Mouse (Mus musculus): ENCODE data around the gene Ebf1.

Gene Ebf1

DNA sequence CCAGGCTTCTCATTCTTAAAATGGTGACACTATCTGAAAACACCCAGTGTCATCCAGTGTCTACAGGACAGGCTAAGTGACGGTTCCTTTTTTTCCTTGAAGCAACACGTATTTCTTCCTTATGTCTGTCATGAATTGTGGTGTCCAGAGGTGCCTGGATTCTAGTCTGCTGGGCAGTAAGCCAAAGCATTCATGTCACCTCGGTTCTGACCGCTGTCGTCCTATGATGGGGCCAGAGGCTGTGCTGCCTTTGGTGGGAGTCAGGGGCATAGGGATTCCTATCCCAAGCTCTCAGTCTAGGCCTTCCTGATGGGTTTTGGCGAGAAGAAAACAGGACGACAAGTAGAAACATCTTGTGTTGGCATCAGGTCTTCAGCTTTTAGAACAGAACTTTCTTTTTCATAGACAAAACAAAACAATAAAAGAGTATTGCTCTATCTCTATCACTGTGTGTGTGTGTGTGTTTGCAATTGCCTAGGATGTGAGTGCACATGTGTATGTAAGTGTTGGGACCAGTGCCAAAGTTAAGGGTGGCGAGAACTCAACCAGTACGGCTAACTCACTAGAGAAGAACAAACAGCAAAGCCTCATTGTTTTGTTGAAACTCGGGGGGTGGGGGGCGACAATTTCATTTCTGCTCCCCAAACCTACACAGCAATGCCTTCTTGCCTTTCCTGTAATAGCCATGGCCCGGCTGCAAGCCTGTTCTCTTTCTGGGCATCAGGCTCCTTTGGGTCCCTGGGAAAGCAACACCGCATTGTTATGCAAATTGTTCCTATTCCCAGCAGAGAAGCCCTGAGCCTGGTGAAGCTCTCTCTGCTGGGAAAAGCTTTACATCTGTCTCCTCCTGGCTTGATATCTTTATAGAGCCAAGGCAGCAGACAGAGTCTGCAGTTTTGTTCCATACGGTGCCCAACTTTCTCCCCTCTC is 224.3 kb downstream of the Ebf1 start:
- DNase-seq (ENCODE audit: low spot score): no peak

DNA sequence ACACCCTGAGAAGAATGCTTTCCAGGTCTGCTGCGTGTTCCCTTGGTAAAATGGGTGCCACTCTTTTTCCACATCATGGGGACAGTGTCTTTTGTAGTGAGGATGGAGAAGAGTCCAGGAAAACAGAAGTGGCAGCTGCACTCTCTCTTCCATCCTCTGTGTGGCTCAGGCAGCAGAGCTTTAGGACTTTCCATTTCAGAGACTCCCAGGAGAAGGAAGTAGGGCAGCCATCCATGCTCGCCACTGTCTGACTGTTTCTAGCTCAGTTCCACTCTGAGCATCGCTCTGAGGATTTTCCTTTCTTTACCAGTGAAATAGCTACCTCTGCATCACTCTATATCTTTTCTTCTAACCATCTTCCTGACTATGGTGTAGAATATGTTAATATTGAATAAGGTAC is 234.8 kb downstream of the Ebf1 start:
- DNase-seq (ENCODE audit: low spot score): no peak

DNA sequence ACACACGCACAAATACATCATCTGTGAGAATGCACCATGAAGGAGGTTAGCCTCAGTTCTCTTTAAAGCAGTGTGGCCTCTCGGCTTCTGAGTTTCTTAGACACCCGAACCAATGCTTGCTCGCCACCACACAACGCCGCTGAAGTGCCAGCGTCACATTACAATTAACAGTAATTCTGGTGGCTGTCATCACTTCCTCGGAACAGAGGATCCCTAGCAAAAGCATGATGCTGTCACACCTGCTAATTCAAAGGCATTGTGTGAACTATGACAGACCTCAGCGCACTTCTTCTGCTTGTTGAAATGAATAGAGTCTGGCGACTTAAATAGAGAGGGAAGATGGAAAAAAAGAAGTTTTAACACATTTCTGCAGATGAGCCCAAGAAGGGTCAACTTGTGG is 235.8 kb downstream of the Ebf1 start:
- DNase-seq (ENCODE audit: low spot score): no peak

DNA sequence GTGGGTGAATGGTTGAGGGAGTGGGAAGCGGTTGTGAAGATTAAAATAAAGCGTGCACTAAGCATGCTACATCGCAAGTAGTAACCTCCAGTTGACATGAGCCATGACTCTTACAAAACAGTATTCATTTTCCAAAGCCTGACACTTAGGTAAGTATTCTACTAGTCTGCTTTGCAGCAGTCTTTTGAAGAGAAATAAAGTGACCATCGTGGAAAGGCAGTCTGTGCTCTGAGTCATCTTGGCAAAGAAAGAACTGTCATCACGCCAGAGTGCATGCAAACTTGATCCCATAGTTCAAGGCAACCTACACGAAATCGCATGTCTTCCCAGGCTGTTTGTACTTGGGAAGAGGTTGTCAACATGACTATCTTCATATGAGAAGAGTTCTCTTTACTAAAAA is 237.4 kb downstream of the Ebf1 start:
- DNase-seq (ENCODE audit: low spot score): no peak

DNA sequence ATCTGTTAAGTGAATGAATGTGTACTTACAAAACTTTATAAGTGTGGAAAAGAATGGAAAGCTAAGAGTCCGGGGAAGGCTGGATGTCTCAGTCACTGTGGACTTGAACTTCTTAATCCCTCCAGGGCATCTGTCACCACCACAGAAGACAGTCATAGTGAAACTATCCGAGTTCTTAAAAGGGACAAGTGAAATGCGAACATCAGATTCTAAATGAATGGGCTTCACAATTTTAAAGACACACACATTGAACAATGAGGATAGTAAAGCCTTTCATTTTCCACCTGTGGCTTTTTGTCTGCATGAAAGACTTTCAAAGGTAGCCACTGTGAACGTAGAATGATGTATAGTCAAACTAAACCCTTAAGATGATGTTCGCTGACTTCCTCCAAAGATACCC is 244.0 kb downstream of the Ebf1 start:
- no peak for DNase-seq (ENCODE audit: low spot score)

DNA sequence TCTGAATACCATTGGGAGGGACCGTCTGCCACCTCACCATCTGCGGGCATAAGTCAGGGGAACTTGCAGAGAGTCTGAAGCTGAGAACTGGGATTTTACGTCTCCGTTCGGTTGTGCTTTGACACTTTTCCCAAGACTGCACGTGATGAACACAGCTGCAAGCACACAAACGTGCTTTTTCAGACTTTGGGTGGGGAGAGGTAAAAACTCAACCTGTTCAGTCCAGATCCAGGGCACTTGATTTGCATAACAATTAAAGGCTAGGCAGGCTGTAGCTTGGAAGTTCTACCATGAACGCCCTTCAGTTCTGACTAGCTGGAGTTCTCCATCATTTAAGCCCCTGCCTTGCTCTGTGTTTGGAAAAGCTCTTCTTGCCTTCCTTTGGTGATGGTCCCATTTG is 246.8 kb downstream of the Ebf1 start:
- DNase-seq (ENCODE audit: low spot score): no peak

DNA sequence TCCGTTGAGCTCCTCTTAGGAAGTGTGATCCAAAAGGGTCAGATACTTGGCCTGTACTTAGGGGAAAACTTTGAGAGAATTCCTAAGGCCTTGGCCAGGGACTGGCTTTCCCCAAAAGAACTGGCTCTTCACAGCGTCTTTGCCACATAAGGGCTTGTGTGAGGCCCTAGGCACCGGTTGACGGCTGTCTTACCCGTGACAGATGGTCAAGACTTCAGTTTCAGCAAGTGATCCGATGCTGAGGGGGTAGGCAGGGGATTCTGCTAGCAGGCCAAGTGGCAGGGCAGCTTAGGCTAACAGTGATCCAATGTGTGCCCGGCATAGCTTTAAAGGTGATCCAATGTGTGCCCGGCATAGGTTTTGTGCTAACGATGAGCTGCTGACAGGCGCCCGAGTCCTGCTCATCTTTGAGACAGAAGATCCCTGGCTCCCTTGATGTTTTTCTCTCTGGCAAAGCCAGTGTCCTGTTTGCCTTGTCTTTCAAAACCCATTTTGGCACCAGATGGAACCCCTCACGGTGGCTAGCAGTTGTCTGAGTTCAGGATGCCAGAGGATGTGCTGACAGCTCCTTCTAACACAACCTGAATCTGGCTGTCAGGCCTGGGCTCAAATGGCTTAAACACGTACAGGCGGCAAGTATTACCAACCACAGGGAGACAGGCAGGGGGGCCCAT is 249.5 kb downstream of the Ebf1 start:
- DNase-seq (ENCODE audit: low spot score): no peak

DNA sequence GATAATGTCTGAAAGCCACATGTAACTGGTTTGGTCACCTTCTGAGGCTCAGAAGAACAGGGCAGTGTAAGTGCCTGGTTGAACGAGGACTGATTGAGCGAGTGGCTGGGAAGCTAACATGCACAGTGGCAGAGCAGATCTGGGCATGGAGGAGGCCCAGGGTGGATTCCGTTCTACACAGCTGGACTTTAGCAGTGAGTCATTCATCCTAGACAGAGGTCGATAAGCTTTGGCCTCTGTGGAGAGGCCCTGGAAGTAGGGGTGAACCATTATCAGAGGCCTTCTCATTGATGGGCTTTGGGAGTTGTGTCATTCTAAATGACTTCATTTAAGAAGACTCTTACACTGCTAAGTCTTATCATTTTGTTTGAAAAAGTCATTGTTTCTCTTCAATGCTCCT is 250.3 kb downstream of the Ebf1 start:
- no peak for DNase-seq (ENCODE audit: low spot score)

DNA sequence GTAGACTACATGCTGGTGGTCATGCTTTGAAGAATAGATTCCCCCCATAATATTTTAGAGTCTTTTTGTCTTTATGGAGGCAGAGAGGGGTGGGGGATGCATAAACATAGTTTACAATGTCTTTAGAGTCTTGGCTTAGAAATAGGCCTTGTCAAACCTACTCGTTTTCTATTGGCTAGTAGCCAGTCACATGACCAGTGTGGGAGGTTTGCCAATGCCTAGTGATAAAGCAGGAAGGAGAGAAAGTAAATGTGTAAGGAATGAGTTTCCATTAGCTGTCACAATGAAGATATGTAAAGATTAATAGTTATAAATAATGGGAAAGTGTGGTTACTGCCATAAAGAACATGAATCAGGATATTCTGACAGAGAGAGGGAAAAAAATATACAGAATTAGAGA is 256.8 kb downstream of the Ebf1 start:
- DNase-seq (ENCODE audit: low spot score): no peak

DNA sequence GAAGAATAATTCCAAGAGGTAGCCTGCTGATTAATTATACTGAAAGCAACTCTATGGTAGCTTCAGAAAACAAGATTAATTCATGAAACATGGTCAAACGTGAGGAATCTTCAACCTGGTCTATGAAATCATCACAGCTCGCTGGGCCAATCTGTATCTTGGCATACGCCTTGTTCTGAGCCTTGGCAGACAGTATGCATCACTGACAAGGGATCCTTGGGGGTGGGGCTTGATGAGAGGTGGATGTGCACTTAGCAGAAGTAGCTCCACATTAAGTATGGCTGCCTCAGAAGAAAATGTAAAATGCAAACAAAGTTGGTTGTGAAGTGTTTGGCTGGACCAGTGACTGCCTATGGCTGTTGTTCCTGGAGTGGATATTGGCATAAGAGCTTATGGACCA is 258.1 kb downstream of the Ebf1 start:
- DNase-seq (ENCODE audit: low spot score): no peak

DNA sequence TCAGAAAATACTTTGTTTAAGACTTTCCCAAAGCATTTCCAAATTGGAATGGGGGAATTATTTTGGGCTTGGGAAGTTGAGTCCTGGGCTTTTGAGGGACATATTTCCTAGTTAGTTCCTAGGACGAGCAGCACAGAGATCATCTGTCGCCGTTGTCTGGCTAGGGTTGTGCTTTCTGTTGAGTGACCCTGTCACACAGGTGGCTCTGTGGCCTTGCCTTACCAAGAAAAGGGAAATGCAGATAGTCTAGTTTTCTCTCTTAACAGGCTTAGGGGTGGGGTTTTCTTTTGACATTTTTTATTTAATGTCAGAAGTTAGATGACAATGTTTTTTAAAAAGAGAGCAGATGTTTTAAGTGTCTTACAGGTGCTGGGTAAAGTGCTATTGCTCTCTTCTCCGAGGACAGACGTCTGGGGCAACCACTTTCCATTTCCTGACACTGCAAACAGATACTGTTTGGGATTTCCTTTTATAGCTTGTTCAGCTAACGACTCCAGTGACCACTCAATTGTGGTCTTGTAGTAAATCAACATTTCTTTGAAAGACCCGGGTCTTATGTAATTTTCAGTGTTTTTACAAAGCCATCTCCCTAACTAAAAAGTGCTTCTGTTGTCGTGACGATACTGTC is 264.1 kb downstream of the Ebf1 start:
- DNase-seq (ENCODE audit: low spot score): no peak

DNA sequence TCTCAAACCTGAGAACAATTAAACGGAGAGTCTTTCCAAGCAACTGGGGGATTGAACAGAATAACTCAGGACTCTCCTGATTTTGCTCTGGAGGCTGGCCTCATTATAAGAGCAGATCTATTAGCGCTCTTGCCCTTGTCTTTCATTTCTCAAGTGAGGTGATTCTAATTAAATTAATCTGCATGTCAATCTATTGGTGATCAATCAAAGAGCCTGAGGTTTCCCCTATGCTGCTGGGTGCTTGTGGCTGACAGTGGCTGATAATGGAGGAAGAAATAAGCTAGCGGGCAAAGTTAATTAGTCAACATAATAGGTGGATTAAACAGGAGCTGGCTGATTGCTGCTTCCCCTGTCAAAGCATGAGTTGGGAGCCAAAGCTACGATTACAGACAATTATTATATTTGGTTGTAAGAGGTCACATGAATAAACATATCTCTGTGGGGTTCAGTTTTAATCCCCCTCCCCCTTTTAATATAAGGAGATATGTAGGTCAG is 265.4 kb downstream of the Ebf1 start:
- DNase-seq (ENCODE audit: low spot score): no peak

DNA sequence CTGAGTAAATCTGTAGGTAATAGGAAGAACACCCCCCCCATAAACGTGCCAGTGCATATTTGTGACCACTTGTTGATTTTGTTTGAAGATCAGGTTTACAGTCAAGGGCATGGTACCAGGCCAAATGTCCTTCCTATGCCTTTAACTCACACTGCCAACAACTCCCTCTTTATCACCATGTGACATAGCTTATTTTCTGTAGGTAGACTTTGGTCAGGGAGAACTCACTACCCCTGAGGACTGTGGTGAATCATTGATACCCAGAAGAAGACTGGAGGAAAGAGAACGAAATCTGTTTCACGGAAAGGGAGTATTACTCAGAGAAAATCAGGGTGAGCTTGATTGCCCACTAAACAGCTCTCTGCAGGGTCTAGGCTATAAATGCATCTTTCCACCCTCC is 267.2 kb downstream of the Ebf1 start:
- DNase-seq (ENCODE audit: low spot score): no peak

DNA sequence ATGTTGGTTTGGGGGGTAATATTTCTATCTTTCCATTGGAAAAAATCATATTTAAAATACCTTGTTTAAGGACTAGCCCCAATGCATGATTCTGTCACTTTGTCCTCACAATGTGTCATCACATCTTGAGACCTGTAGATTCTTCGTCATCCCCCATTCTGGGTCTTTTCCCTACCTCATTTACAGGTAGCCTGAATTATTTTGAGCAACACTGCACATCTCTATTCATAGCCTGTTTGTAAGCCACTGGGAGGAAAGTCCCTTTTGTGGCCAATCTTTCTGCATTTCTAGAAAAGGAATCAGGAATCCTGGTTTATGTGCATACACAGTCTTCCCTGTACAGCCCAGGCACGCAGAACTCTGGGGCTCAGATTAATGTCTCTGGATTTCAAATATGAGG is 269.8 kb downstream of the Ebf1 start:
- no peak for DNase-seq (ENCODE audit: low spot score)

DNA sequence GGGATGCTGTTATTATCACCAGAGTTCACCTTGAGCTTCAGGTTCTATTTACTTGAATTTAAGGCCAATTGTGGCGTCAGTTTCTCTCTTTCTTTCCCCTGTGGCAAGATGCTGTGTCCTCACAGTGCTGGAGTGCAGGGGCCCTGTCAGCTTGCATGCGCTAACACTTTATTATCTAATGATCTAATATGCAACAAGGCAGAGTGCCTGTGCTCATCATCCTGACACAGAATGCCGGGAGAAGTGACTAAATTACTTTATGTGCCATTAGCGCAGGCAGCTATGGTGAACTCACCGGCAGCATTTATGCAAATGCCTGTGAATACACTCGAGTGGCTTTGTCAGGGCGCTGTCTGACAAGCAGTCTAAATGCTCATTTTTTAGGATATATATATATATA is 270.6 kb downstream of the Ebf1 start:
- DNase-seq (ENCODE audit: low spot score): no peak

DNA sequence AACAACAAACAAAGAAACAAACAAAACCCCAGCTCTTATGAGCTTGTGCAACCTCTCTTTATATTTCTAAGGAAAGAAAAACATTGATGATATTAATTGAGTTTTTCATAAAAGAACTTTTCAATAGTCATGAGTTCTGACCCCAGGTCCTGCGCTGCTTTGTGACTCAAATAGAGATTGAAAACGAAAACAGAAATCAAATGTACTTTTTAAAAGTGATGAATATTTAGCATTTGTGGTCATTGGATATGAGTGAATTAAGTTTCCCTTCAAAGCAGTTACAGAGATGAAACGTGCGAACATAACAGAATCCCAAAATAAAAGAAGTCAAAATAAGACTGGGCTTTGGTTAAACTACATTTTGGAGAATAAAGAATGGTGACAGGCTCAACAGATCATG is 271.3 kb downstream of the Ebf1 start:
- no peak for DNase-seq (ENCODE audit: low spot score)

DNA sequence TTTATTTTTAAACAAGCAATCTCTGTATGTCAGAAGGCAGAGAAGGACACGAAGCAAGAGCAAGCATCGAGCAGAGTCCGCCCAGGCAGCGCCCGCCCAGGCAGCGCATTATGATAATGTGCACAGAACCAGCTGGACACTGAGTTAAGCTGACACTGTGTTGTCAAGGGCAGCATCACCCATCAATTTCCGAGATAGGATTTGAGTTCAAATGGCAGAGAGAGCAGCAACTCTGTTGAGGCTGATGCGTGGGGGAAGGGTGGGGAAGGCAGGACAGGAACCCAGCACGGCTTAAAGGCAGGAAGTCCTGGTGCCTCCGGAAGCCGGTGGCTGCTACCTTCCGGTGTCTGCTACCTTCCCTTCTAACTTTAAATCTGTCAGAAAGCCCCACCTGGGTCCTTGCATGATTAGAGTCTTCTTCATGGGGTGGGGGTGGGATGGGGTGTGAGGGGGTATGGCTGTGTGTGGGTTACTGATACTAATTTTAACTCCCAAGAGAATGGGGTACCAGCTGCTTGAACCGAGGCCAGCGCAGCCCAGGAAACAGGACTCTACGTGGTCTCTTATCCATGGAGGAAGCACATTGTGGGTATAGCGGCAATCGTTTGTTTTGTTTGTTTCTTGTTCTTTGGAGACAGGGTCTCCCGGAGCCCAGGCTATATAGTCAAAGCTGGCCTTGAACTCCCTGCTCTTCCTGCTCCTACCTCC is 275.9 kb downstream of the Ebf1 start:
- DNase-seq (ENCODE audit: low spot score): no peak

DNA sequence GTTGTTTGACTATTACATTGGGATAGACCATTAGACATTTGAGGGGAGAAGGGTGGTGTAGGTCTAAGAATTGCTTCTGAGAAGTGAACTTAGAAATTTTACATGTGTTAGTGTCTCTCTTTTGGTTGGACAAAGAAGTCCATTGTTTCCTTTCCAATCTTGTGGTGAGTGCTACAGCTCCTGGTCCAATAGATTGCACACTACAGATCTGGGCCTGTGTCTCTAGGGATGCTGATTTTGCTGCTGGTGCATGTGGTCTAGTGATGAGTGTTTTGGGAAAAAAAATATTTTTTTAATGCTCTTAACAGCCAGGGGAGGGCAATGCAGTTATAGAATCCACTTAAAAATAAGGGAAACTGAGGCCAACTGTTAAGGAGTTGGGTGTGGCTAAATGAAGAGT is 276.9 kb downstream of the Ebf1 start:
- DNase-seq (ENCODE audit: low spot score): no peak

DNA sequence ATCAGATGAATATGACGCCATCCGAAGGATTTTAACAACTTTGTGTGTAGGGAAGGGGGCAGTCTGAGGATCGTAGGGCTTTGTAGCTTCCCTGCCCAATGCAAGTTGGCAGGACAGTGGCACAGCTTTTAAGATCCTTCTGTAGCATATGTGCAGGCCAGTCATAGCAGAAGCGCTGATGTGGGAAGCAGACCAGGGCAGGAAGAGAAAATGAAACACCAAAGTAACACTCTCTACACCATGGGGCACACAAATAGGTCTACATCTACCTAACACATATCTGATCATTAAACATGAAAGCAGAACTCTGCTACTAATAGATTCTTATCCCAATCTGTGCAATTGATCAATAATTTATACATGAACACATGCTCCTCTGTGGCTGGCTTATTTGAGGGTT is 277.7 kb downstream of the Ebf1 start:
- DNase-seq (ENCODE audit: low spot score): no peak

DNA sequence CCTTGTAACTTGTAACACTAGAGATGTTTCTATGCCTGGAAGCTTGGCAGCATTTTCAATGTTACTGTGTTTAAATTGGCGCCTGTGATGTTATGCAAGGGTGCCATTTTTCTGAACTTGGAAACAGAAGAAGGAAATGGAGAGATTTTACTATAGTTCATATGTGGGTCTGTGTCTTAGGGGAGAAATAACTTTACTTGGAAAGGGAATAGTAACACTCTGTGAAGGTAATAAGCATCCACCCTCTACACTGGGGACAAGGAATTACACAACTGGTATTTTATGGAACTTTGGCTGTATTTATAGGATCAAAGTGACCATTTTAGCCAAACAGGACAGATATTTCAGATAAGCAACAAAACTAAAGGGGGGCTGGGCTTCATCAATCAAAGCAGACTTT is 278.8 kb downstream of the Ebf1 start:
- no peak for DNase-seq (ENCODE audit: low spot score)

DNA sequence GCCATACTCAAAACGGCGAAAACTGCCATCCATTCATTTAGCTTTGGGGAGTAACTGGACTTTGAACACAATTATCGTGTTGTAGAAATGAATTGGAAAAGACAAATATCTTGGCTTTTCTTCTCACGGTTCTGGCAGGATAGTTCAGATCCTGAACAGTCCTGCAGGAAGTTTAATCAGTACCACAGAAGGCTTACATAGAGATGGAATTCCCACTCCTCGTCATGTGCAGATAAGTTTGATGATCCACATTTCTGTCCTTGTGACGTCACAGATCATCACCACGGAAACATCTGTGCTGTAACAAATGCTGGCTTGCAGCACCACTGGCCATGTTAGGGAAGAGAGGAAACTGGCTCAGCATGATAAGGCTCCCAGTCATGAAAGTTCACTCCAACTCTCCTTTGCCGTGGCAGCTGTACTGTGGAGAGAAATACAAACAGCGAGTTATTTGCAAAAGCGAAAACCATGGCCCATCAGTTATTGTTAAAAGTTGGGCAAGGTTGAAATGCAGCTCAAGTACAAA is 280.1 kb downstream of the Ebf1 start:
- no peak for DNase-seq (ENCODE audit: low spot score)

DNA sequence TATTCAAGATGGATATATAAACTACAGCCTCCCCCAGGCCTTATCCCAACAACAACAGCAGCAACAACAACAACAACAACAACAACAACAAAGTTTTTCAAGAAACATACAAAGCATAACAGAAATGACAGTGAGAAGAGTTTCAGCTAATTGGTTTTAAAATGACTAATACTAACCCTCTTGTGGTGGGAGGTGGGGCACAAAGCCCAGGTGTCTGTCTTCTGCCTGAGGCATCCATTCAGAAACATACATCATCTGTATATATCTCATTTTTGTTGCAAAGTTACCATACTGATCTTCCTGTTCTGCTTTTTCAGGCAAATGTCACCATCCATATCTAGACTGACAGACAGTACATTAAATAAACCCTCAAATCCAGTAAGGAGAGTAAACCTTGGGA is 282.4 kb downstream of the Ebf1 start:
- DNase-seq (ENCODE audit: low spot score): no peak

All from urinary bladder, postnatal 10 days (tissue).